Mouse (Mus musculus) liver, postnatal 0 days (tissue): ENCODE measurements at regions not wholly inside any gene's neighbourhood (a gene's known extent, or its start where the extent isn't known, plus 50 kb on each side); places are given as distances from the start of the nearest gene placed in this dataset.

ENCODE experiments used
- CTCF ChIP-seq: sonication (generic); IDR thresholded peaks from 2 replicates; pipeline ENCODE4 v1.5.1; 2016; ENCODE audit warnings: antibody characterized with exemption, low read depth
- EP300 ChIP-seq: IDR thresholded peaks from 2 replicates; pipeline ENCODE4 v1.6.1; 2016; ENCODE audit warnings: antibody characterized with exemption, low read depth, mild to moderate bottlenecking

DNA sequence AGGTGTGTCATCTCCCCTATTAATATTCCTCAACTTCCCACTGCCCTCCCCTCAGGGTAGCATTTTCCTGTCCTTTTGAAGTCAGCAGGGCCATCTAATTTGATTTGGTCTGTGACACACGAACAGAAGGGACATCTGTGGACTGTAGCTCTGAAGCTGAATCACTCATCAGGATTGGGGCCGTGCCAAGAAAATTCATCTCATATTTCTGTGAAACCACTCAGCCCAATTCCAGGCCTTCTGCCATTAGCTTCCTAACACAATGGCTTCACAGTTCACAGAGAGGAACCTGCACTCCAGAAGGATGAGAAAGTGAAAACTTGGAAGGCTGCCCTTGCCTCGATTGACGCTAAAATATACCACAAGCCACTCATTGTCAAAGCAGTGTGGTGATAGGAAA, 86.1 kb downstream of the Abhd5 start:
- no peak for TF ChIP-seq CTCF
- no peak for TF ChIP-seq EP300
